In the genomic region with DNA sequence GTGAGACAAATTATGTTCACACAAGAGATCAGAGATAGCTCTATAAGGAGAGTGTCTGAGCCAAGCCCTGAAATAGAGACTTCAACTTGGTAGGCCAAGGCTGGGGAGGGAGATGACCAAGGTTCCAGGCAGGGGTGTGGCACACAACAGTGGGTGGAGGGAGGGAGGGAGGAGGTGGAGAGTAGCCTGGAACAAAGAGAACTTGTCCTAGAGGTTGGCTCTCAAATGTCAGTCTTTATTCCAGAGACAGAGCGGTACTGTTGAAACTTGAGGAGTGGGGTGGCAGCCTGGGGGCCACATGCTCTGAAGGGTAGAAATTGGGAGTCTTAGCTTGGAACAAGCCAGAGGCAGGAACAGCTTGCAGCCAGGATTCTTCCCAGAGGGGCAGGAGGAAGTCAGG, we compare ENCODE assay signal across 12 mouse cellular contexts.
DNase-seq lines count a peak whose midpoint lies in the region; ATAC-seq and TF ChIP-seq lines count a peak whose summit lies in the region.
"Had no signal": no experiment of that assay in that cellular context is flagged by ENCODE, and none has a peak within 500 bp of the region (broad histone marks: within the 10 kb centered on the region; RNA-seq: fewer than 3 reads in every experiment).

No protein-coding gene starts in this region.

- DNase-seq in forebrain, embryonic 11.5 days (ENCODE audit: low spot score), result no peak
- DNase-seq in lung, postnatal 10 days, result no peak
- peak; percentile 62 for DNase-seq in ZHBTc4 (ENCODE audit: low read depth, low spot score)
- DNase-seq in limb, embryonic 10.5 days (ENCODE audit: low spot score), result no peak
- DNase-seq in kidney, adult 2 months, result no peak
- no peak for DNase-seq in c-Kit-positive CD71-positive TER-119-positive erythroid progenitor cells, embryonic 14.5 days (ENCODE audit: low spot score)
- DNase-seq: cerebellum, adult 11 months had no signal

- H3K9ac ChIP-seq in forebrain, embryonic 11.5 days (ENCODE audit: low read length), result peak overlapping the region; percentile 1; the same call in 1 of the 2 replicates
- H3K9ac ChIP-seq in forebrain, embryonic 15.5 days (replicated peaks), result no peak overlapping the region
- H3K9ac ChIP-seq in lung, embryonic 16.5 days (ENCODE audit: low read length), result no peak overlapping the region
- H3K9ac ChIP-seq: heart, embryonic 13.5 days had no signal

- peaks cover 4% of the 10 kb centered on the region; the same call in 1 of the 2 replicates for H3K36me3 ChIP-seq in forebrain, embryonic 11.5 days (ENCODE audit: control insufficient read depth, insufficient read depth, low read length)
- H3K36me3 ChIP-seq in forebrain, embryonic 15.5 days, result peaks cover 14% of the 10 kb centered on the region
- peaks cover 6% of the 10 kb centered on the region; the same call in 1 of the 2 replicates for H3K36me3 ChIP-seq in lung, embryonic 16.5 days (ENCODE audit: control insufficient read depth, insufficient read depth, low read length)
- H3K36me3 ChIP-seq in limb, embryonic 10.5 days, result peaks cover 42% of the 10 kb centered on the region
- peaks cover 1% of the 10 kb centered on the region; the same call in 1 of the 2 replicates for H3K36me3 ChIP-seq in kidney, adult 2 months (ENCODE audit: control insufficient read depth, insufficient read depth, low read length)

- no peak overlapping the region for H3K4me3 ChIP-seq in forebrain, embryonic 11.5 days (ENCODE audit: low read depth, low read length)
- H3K4me3 ChIP-seq in forebrain, embryonic 15.5 days, result no peak overlapping the region
- no peak overlapping the region for H3K4me3 ChIP-seq in lung, embryonic 16.5 days (ENCODE audit: low read length)
- H3K4me3 ChIP-seq in limb, embryonic 10.5 days, result no peak overlapping the region
- no peak overlapping the region for H3K4me3 ChIP-seq in kidney, adult 2 months (ENCODE audit: insufficient read depth, low read depth, low read length)
- H3K4me3 ChIP-seq: heart, embryonic 13.5 days; neural tube, embryonic 13.5 days had no signal

- WGBS in forebrain, embryonic 11.5 days, result 54% methylated on average over 1 of the region's 1 CpGs
- 37% methylated on average over 1 of the region's 1 CpGs for WGBS in forebrain, embryonic 15.5 days
- WGBS in lung, embryonic 16.5 days, result 62% methylated on average over 1 of the region's 1 CpGs
- WGBS in limb, embryonic 10.5 days, result 76% methylated on average over 1 of the region's 1 CpGs
- WGBS in kidney, adult 2 months, result 89% methylated on average over 1 of the region's 1 CpGs

- H3K27ac ChIP-seq in forebrain, embryonic 11.5 days (ENCODE audit: low read depth, low read length), result 0 out of 2 replicates have a peak overlapping the region, but pooled peaks have one; percentile 1
- H3K27ac ChIP-seq in forebrain, embryonic 15.5 days (replicated peaks), result no peak overlapping the region
- 0 out of 2 replicates have a peak overlapping the region, but pooled peaks have one; percentile 13 for H3K27ac ChIP-seq in lung, embryonic 16.5 days (ENCODE audit: low read length)
- peak overlapping the region; percentile 74; the same call in 1 of the 2 replicates for H3K27ac ChIP-seq in limb, embryonic 10.5 days
- H3K27ac ChIP-seq in kidney, adult 2 months (ENCODE audit: insufficient read depth, low read depth, low read length), result no peak overlapping the region
- H3K27ac ChIP-seq: heart, embryonic 13.5 days had no signal

- H3K4me1 ChIP-seq in forebrain, embryonic 11.5 days (replicated peaks; ENCODE audit: control insufficient read depth, insufficient read depth, low read length), result peaks cover 2% of the 10 kb centered on the region; the same call in 1 of the 2 replicates
- H3K4me1 ChIP-seq in forebrain, embryonic 15.5 days, result peaks cover 15% of the 10 kb centered on the region
- peaks cover 6% of the 10 kb centered on the region; the same call in 1 of the 2 replicates for H3K4me1 ChIP-seq in lung, embryonic 16.5 days (replicated peaks; ENCODE audit: control insufficient read depth, insufficient read depth, low read length)
- peaks cover 36% of the 10 kb centered on the region for H3K4me1 ChIP-seq in limb, embryonic 10.5 days
- H3K4me1 ChIP-seq in kidney, adult 2 months (ENCODE audit: control insufficient read depth, insufficient read depth, low read length), result no peaks in the 10 kb centered on the region; the same call in 1 of the 2 replicates

- H3K9me3 ChIP-seq in forebrain, embryonic 11.5 days (ENCODE audit: control insufficient read depth, low read length), result no peaks in the 10 kb centered on the region
- H3K9me3 ChIP-seq in forebrain, embryonic 15.5 days, result no peaks in the 10 kb centered on the region
- no peaks in the 10 kb centered on the region for H3K9me3 ChIP-seq in lung, embryonic 16.5 days (ENCODE audit: control insufficient read depth, low read length)
- H3K9me3 ChIP-seq in limb, embryonic 10.5 days (replicated peaks), result no peaks in the 10 kb centered on the region
- H3K9me3 ChIP-seq: heart, embryonic 13.5 days; neural tube, embryonic 13.5 days had no signal

- TF ChIP-seq POLR2A in kidney, adult 2 months (IDR thresholded peaks at IDR 0.05; ENCODE audit: low read depth, low read length), result no peak

- no peak for TF ChIP-seq CTCF in kidney, adult 2 months (conservative IDR thresholded peaks at IDR 0.05; ENCODE audit: insufficient read depth, insufficient read length, low read depth, low read length)

- H3K4me2 ChIP-seq in forebrain, embryonic 11.5 days (ENCODE audit: low read depth, low read length, severe bottlenecking), result no peak overlapping the region
- no peak overlapping the region for H3K4me2 ChIP-seq in forebrain, embryonic 15.5 days (replicated peaks)
- H3K4me2 ChIP-seq in lung, embryonic 16.5 days (ENCODE audit: low read depth, low read length), result no peak overlapping the region
- H3K4me2 ChIP-seq: heart, embryonic 13.5 days; neural tube, embryonic 13.5 days had no signal

- ATAC-seq in forebrain, embryonic 11.5 days (replicated peaks; ENCODE audit: low FRiP score), result no peak
- no peak for ATAC-seq in forebrain, embryonic 15.5 days (replicated peaks)
- peak; percentile 42; the same call in 1 of the 2 replicates for ATAC-seq in lung, embryonic 16.5 days (ENCODE audit: low read depth)
- ATAC-seq: activated CD4-positive, CD25-positive, alpha-beta regulatory T cell, adult 4 months had no signal

- H3K27me3 ChIP-seq in forebrain, embryonic 11.5 days (ENCODE audit: control insufficient read depth, insufficient read depth, low read length), result no peaks in the 10 kb centered on the region
- H3K27me3 ChIP-seq in forebrain, embryonic 15.5 days, result no peaks in the 10 kb centered on the region
- H3K27me3 ChIP-seq in lung, embryonic 16.5 days (ENCODE audit: control insufficient read depth, insufficient read depth, low read depth, low read length), result no peaks in the 10 kb centered on the region
- no peaks in the 10 kb centered on the region for H3K27me3 ChIP-seq in limb, embryonic 10.5 days (ENCODE audit: low read depth, poor library complexity, severe bottlenecking)
- H3K27me3 ChIP-seq in kidney, adult 2 months (replicated peaks; ENCODE audit: control insufficient read depth, insufficient read depth, low read length), result no peaks in the 10 kb centered on the region
- H3K27me3 ChIP-seq: heart, embryonic 13.5 days; neural tube, embryonic 13.5 days had no signal

Comparison
In these comparisons a context has a peak if more than half of its experiments do, and no peak if none do; other contexts are left out.
1. H3K27ac ChIP-seq: peak in forebrain, embryonic 11.5 days (single experiment), lung, embryonic 16.5 days (single experiment) and limb, embryonic 10.5 days (single experiment); none in forebrain, embryonic 15.5 days (single experiment) and kidney, adult 2 months (single experiment).